Mouse (Mus musculus) kidney, adult 2 months (tissue): ENCODE measurements around the gene Nkain4. TPM values are rescaled to one million over a fixed set of nuclear protein-coding genes. Genes with fewer than 3 reads are reported as not detected.
A peak's percentile ranks its signal among the peaks of the same experiment; 100 is the strongest.

Source experiments
- DNase-seq: peaks from one replicate; pipeline ENCODE4 v3.0.0; 2021
- H3K27ac ChIP-seq: fragments of 200-500 bp; 2 replicates; pipeline ENCODE4 v1.5.1; 2012; ENCODE audit warnings: low read depth, low read length, control low read depth, inconsistent platforms; ENCODE audit not compliant: insufficient read depth
- H3K27me3 ChIP-seq: fragments of 200-500 bp; replicated peaks from 2 replicates; pipeline ENCODE4 v1.6.1; 2012; ENCODE audit warnings: mild to moderate bottlenecking, moderate library complexity, low read length, inconsistent platforms; ENCODE audit not compliant: control insufficient read depth, insufficient read depth
- H3K36me3 ChIP-seq: fragments of 200-500 bp; 2 replicates; pipeline ENCODE4 v1.6.1; 2012; ENCODE audit warnings: mild to moderate bottlenecking, moderate library complexity, low read length, inconsistent platforms; ENCODE audit not compliant: control insufficient read depth, insufficient read depth
- H3K4me1 ChIP-seq: fragments of 200-500 bp; 2 replicates; pipeline ENCODE4 v1.6.1; 2011; ENCODE audit warnings: low read length; ENCODE audit not compliant: control insufficient read depth, insufficient read depth
- H3K4me3 ChIP-seq: fragments of 200-500 bp; 2 replicates; pipeline ENCODE4 v1.5.1; 2011; ENCODE audit warnings: mild to moderate bottlenecking, low read depth, low read length, control low read depth; ENCODE audit not compliant: insufficient read depth
- CTCF ChIP-seq: fragments of 200-500 bp; conservative IDR thresholded peaks from 2 replicates; pipeline ENCODE4 v1.5.1; 2011; ENCODE audit warnings: low read depth, mild to moderate bottlenecking, control low read depth, low read length, moderate library complexity, mixed read lengths; ENCODE audit not compliant: insufficient read depth, insufficient read length
- POLR2A ChIP-seq: fragments of 200-500 bp; IDR thresholded peaks from one replicate; pipeline ENCODE4 v1.6.1; 2011; ENCODE audit warnings: low read depth, low read length, control low read depth
- WGBS: fragments of 180-500 bp; shearing (Covaris S2); methylation state at CpG from one replicate; pipeline ENCODE4 v1.1.7; 2018; 5-methylcytosine and 5-hydroxymethylcytosine counted together
- polyA plus RNA-seq: library from polyadenylated mRNA; depleted of rRNA; stranded (reverse); fragments of >200 nt; gene quantifications from 2 replicates; pipeline ENCODE4 v1.2.3, GENCODE M21; 2012

Nkain4 gene
- polyA plus RNA-seq, 1 experiment = 2.0 TPM

DNA sequence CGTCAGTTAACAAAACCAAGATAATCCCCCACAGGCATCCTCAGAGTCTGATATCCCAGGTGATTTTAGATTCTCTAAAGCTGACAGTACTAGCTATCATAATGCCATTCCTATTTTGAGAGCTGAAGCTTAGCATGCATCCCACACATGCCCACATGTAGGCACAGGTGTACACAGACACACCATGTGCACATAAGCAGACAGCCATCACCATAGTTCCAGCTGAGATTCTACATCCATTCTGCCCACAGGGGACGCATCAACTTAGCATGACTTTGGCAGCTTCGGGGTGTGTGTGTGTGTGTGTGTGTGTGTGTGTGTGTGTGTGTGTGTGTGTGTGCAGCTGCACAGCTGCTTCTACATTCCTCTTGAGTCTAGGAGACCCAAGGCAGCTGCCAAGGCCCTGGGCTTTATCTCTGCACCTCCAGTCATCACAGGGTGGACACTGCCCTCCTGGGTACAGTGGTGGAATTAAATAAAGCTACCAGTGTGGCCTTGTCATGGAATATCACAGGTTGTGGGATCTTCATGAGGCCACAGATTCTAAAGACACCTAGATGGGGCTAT, 33.9 kb upstream of the Nkain4 start:
- no peaks in the 10 kb centered on the region for H3K4me1 ChIP-seq
- TF ChIP-seq CTCF (no peak), POLR2A (no peak)
- WGBS = 52% methylated on average over 3 of the region's 3 CpGs
- no peaks in the 10 kb centered on the region for H3K36me3 ChIP-seq
- H3K27ac ChIP-seq = no peak overlapping the region
- H3K4me3 ChIP-seq = no peak overlapping the region
- DNase-seq = no peak
- no peaks in the 10 kb centered on the region for H3K27me3 ChIP-seq

- no peak for DNase-seq
- Histone ChIP-seq H3K4me1 (no peaks in the 10 kb centered on the region), H3K27me3 (no peaks in the 10 kb centered on the region), H3K4me3 (no peak overlapping the region), H3K27ac (no peak overlapping the region), H3K36me3 (no peaks in the 10 kb centered on the region)
- TF ChIP-seq POLR2A (no peak), CTCF (no peak)
- WGBS = 69% methylated on average over 5 of the region's 5 CpGs
Measured at GRCm38 (mm10) chr2:180987432-180988030, 33.0 kb upstream of the Nkain4 start.

DNA sequence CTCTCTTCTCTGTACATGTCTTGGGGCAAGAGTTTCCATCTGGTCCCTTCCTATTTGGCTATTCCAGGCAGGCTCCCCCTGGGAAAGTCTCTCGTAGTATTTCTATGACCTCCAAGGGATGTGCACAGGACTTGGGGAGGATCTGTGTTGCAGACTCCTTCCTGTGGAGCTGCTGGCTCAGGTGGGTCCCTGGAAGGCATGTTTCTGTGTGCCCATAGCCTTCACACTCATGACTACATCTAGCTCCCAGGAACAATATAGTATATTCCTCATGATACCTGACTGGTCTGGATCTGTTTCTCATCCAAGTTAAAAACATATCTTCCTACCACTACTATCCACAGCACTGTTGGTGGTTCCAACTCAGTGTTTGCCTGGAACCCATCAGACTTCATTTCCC, 32.5 kb upstream of the Nkain4 start:
- Histone ChIP-seq H3K4me3 (no peak overlapping the region), H3K36me3 (no peaks in the 10 kb centered on the region), H3K4me1 (no peaks in the 10 kb centered on the region), H3K27me3 (no peaks in the 10 kb centered on the region), H3K27ac (no peak overlapping the region)
- no peak for DNase-seq
- TF ChIP-seq CTCF = no peak
- TF ChIP-seq POLR2A = no peak
- 65% methylated on average over 1 of the region's 1 CpGs for WGBS

DNA sequence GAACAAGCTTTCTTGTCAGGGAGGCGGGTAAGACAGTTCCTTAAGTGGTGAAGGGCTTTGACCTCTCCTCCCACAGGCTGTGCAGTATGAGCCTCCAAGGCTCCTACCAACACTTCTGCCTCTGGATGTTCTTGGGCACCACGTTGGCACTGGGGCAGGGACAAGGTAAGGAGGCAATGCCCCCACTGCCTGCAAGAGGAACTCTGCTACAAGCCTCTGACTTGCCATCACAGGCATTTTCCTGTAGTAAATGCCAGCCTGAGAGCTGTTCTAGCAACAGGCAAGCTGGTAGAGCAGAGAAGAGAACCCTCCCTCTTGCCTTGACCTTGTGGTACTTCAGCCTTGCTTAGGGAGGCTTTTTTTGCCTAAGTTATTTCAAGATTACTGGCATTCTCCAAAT, 31.9 kb upstream of the Nkain4 start, which contains the start of gene Col20a1:
TSS of gene Col20a1 (plus strand) at position 87 of the 400 bp plus-strand sequence.
- WGBS = 58% methylated on average over 2 of the region's 2 CpGs

GRCm38 (mm10) chr2:180985635-180986034, 31.1 kb upstream of the Nkain4 start:
- 74% methylated on average over 2 of the region's 2 CpGs for WGBS
- Histone ChIP-seq H3K27me3 (no peaks in the 10 kb centered on the region), H3K4me3 (no peak overlapping the region), H3K27ac (no peak overlapping the region), H3K36me3 (no peaks in the 10 kb centered on the region), H3K4me1 (0 out of 2 replicates have a peak, but pooled peaks cover 6% of the 10 kb centered on the region)
- no peak for DNase-seq
- TF ChIP-seq CTCF (no peak), POLR2A (no peak)

More for the DNA sequence above, 31.9 kb upstream of the Nkain4 start, which contains the start of gene Col20a1:
- Histone ChIP-seq H3K27ac (no peak within 1 kb of the TSS), H3K36me3 (no peaks in the 10 kb centered on the region), H3K27me3 (no peaks in the 10 kb centered on the region), H3K4me3 (no peak within 1 kb of the TSS), H3K4me1 (no peaks in the 10 kb centered on the region)
- TF ChIP-seq POLR2A = no peak
- no peak for TF ChIP-seq CTCF
- no peak for DNase-seq

DNA sequence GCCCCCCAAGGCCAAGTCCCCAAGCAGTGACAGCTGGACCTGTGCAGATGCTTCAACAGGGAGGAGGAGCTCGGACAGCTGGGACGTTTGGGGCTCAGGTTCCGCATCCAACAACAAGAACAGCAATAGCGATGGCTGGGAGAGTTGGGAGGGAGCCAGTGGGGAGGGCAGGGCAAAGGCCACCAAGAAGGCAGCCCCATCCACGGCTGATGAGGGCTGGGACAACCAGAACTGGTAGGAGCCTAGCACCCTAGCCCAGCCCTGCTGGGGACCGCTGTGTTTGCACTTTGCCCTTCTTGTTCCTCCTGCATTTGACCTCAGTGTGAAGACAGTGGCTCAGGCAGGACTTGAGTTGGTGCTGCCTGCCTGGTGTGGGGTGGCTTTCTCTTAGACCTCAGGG, 26.6 kb upstream of the Nkain4 start:
- Histone ChIP-seq H3K4me3 (no peak overlapping the region), H3K4me1 (0 out of 2 replicates have a peak, but pooled peaks cover 6% of the 10 kb centered on the region), H3K36me3 (no peaks in the 10 kb centered on the region), H3K27ac (no peak overlapping the region), H3K27me3 (no peaks in the 10 kb centered on the region)
- peak; percentile 81 for DNase-seq
- TF ChIP-seq CTCF = no peak
- no peak for TF ChIP-seq POLR2A
- 40% methylated on average over 6 of the region's 6 CpGs for WGBS

GRCm38 (mm10) chr2:180967010-180967763, 12.7 kb upstream of the Nkain4 start, which contains the start of gene Arfgap1:
TSS of gene Arfgap1 (plus strand) at chr2:180967225.
- H3K27ac ChIP-seq = peak within 1 kb of the TSS; percentile 88
- peak within 1 kb of the TSS; percentile 73 for H3K4me3 ChIP-seq
- no peaks in the 10 kb centered on the region; the same call in 1 of the 2 replicates for H3K4me1 ChIP-seq
- H3K36me3 ChIP-seq = no peaks in the 10 kb centered on the region
- under 1% methylated on average over 57 of the region's 57 CpGs for WGBS
- H3K27me3 ChIP-seq = no peaks in the 10 kb centered on the region
- TF ChIP-seq POLR2A (peak; percentile 76), CTCF (no peak)
- peak; percentile 96 for DNase-seq
